Mouse (Mus musculus) liver, postnatal 0 days (tissue): ENCODE data around the gene Atp1b2.

Source experiments
- CTCF ChIP-seq: sonication (generic); IDR thresholded peaks from 2 replicates; pipeline ENCODE4 v1.5.1; 2016; ENCODE audit warnings: antibody characterized with exemption, low read depth
- EP300 ChIP-seq: IDR thresholded peaks from 2 replicates; pipeline ENCODE4 v1.6.1; 2016; ENCODE audit warnings: antibody characterized with exemption, low read depth, mild to moderate bottlenecking

DNA sequence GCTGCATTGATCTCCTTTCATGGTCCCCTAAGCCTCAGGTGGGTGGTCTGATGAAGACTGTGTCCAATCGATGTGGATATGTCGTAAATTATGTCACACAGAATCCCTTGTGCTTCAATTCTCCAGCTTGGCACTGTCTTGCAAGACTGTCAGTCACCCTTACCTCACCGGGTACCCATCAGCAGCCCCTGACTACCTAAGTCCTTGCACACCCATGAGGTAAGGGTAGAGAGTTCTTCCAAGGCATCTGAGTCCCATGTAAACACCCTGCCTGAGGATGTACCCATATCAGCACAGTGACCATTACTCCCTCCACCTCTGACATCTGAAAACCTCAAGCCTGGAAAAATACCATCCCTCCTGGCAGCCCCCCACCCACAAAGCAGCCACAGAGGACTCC, 1.4 kb downstream of the Atp1b2 start:
- TF ChIP-seq CTCF (no peak), EP300 (no peak)
